Mouse (Mus musculus) ES-Bruce4 (cell line): Measurements from ENCODE around the gene Stk11ip. TPM values are rescaled to one million over a fixed set of nuclear protein-coding genes. Genes with fewer than 3 reads are reported as not detected.

Experiments
- H3K27ac ChIP-seq: 2 replicates; pipeline ENCODE4 v1.5.1; 2012; ENCODE audit warnings: low read length, inconsistent platforms; ENCODE audit not compliant: insufficient read depth
- H3K27me3 ChIP-seq: 2 replicates; pipeline ENCODE4 v1.6.1; 2012; ENCODE audit warnings: mild to moderate bottlenecking, low read length, inconsistent platforms; ENCODE audit not compliant: control insufficient read depth, poor library complexity, insufficient read depth, severe bottlenecking
- H3K36me3 ChIP-seq: 2 replicates; pipeline ENCODE4 v1.6.1; 2012; ENCODE audit warnings: inconsistent platforms, mild to moderate bottlenecking, low read length, moderate library complexity; ENCODE audit not compliant: control insufficient read depth, poor library complexity, insufficient read depth, severe bottlenecking
- H3K4me1 ChIP-seq: one replicate; pipeline ENCODE4 v1.8.1; 2011; ENCODE audit warnings: low read length; ENCODE audit not compliant: control insufficient read depth, insufficient read depth
- H3K4me3 ChIP-seq: 2 replicates; pipeline ENCODE4 v1.5.1; 2011; ENCODE audit warnings: low read depth, mild to moderate bottlenecking, low read length
- H3K9ac ChIP-seq: 2 replicates; pipeline ENCODE4 v1.6.1; 2012; ENCODE audit warnings: low read depth, mild to moderate bottlenecking, inconsistent platforms; ENCODE audit not compliant: poor library complexity, severe bottlenecking
- H3K9me3 ChIP-seq: replicated peaks from 2 replicates; pipeline ENCODE4 v1.6.1; 2012; ENCODE audit warnings: mild to moderate bottlenecking, low read length, inconsistent platforms; ENCODE audit not compliant: control insufficient read depth, poor library complexity, insufficient read depth, severe bottlenecking
- CTCF ChIP-seq: IDR thresholded peaks from one replicate; pipeline ENCODE4 v1.8.1; 2011; ENCODE audit warnings: low read depth, low read length
- EP300 ChIP-seq: IDR thresholded peaks from 2 replicates; pipeline ENCODE4 v1.6.1; 2011; ENCODE audit warnings: low read depth, low read length; ENCODE audit not compliant: insufficient read depth
- POLR2A ChIP-seq: IDR thresholded peaks from one replicate; pipeline ENCODE4 v1.8.1; 2011; ENCODE audit warnings: low read length; ENCODE audit not compliant: insufficient read depth
- polyA plus RNA-seq: library from polyadenylated mRNA; stranded (reverse); fragments of >200 nt; gene quantifications from 2 replicates; pipeline ENCODE4 v1.2.4, GENCODE M21; 2011; ENCODE audit warnings: low read depth; ENCODE audit not compliant: missing spikeins, insufficient read depth, insufficient read length

Stk11ip gene
- polyA plus RNA-seq, 1 experiment = 22.7 TPM

DNA sequence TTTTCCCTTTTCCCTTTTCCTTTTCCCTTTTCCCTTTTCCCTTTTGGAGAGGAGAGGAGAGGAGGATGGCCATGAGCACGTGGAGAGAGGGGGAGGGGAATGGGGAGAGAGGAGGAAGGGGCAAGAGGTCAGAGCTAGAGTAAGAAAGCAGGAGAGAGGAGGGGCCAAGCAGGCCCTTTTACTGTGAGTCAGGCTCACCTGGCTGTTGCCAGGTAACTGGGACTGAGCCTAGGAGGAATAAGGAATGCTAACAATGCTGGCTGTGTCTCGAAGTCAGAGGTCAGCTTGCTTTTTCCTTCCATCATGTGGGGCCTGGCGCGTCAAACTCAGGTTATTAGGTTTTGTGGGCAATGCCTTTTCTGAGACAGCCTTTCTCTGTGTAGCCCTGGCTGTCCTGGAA, 3.3 kb upstream of the Stk11ip start:
- Histone ChIP-seq H3K27ac (peak overlapping the region; percentile 79), H3K9me3 (no peaks in the 10 kb centered on the region), H3K36me3 (no peaks in the 10 kb centered on the region), H3K27me3 (no peaks in the 10 kb centered on the region), H3K4me3 (no peak overlapping the region), H3K4me1 (peaks cover 5% of the 10 kb centered on the region), H3K9ac (peak overlapping the region; percentile 41)
- TF ChIP-seq CTCF (no peak), EP300 (peak; percentile 70; the same call in 1 of the 2 replicates)

DNA sequence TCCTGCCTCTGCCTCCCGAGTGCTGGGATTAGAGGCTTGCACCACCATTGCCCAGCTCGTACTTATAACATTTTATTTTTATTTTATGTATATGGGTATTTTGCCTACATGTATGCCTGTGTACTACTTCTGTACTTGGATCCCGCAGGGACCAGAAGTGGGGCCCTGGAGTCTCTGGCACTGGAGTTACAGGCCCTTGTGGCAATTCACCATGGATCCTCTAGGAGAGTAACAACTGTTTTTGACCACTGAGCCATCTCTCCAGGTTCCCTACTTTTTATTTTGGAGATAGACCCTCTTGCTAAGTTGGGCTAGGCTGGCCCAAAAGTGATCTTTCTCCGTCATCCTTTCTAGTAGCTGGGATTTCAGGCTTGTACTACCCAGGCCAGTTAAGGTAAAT, 2.9 kb upstream of the Stk11ip start:
- TF ChIP-seq CTCF = no peak
- no peak for TF ChIP-seq EP300
- TF ChIP-seq POLR2A = no peak
- Histone ChIP-seq H3K27me3 (no peaks in the 10 kb centered on the region), H3K4me1 (peaks cover 5% of the 10 kb centered on the region), H3K9ac (peak overlapping the region; percentile 41), H3K9me3 (no peaks in the 10 kb centered on the region), H3K36me3 (no peaks in the 10 kb centered on the region), H3K4me3 (no peak overlapping the region), H3K27ac (peak overlapping the region; percentile 79)

DNA sequence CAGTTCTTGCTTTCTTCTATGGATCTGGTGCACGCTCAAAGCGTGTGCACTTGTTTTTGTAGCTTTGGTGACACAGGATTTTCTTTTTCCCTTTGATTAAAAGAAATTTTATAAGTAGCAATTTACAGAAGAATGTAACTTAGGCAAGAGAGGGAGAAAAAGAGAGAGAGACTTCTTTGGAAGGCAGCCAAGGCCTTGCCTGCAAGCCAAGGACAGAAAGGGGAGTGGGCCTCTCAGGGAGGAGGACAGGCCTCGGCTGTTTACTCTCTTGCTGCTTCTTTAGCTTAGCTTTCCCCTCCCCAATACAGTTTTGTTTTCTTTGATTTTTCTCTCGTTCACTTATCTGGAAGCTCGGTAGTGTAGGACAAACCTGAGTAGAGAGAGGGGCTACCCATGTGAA, 1.8 kb upstream of the Stk11ip start:
- no peaks in the 10 kb centered on the region for H3K27me3 ChIP-seq
- H3K4me1 ChIP-seq = peaks cover 5% of the 10 kb centered on the region
- H3K27ac ChIP-seq = peak overlapping the region; percentile 41; the same call in 1 of the 2 replicates
- no peak overlapping the region for H3K9ac ChIP-seq
- TF ChIP-seq EP300 = no peak
- TF ChIP-seq CTCF = no peak
- TF ChIP-seq POLR2A = no peak
- no peak overlapping the region for H3K4me3 ChIP-seq
- no peaks in the 10 kb centered on the region for H3K36me3 ChIP-seq
- no peaks in the 10 kb centered on the region for H3K9me3 ChIP-seq

DNA sequence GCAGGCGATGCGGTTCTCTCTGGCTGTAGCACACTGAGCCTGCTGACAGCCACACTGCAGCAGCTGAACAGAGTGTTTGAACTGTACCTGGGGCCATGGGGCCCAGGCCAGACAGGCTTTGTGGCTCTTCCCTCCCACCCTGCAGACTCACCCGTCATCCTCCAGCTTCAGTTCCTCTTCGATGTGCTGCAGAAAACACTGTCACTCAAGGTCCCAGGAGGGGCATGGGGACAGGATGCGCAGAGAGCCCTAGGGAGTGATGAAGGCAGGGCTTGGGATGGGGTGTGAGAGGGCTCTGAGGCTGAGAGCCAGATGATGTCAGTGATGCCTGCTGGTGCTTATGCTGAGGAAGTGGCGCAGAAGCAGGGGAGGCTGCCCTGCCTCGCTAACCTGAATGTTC, 3.4 kb downstream of the Stk11ip start:
- Histone ChIP-seq H3K9me3 (no peaks in the 10 kb centered on the region), H3K27me3 (no peaks in the 10 kb centered on the region), H3K4me1 (no peaks in the 10 kb centered on the region), H3K9ac (no peak overlapping the region), H3K27ac (no peak overlapping the region), H3K4me3 (no peak overlapping the region), H3K36me3 (no peaks in the 10 kb centered on the region)
- TF ChIP-seq CTCF = no peak
- TF ChIP-seq POLR2A = no peak
- no peak for TF ChIP-seq EP300

DNA sequence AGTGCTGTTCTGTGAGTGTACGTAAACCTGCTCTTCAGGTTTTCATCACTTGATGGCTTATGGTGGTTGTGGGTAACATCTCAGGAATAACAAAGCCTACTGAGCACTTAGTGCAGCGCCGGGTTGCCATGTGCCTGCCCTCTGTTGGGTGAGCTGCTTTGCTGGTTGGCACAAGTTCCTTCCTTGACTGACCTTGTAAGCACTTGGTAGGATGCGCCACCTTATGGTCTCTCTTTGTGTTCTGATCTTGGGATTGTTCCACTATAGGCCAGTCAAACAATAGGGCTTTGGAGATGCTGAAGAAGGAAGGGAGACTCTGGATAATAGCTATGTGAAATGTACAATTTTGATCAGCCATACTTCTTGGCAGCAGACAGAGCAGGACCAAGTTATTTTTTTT, 9.2 kb downstream of the Stk11ip start:
- TF ChIP-seq CTCF (no peak), POLR2A (no peak), EP300 (no peak)
- Histone ChIP-seq H3K9me3 (no peaks in the 10 kb centered on the region), H3K27me3 (no peaks in the 10 kb centered on the region), H3K36me3 (no peaks in the 10 kb centered on the region), H3K9ac (no peak overlapping the region), H3K4me1 (no peaks in the 10 kb centered on the region), H3K4me3 (no peak overlapping the region), H3K27ac (no peak overlapping the region)

DNA sequence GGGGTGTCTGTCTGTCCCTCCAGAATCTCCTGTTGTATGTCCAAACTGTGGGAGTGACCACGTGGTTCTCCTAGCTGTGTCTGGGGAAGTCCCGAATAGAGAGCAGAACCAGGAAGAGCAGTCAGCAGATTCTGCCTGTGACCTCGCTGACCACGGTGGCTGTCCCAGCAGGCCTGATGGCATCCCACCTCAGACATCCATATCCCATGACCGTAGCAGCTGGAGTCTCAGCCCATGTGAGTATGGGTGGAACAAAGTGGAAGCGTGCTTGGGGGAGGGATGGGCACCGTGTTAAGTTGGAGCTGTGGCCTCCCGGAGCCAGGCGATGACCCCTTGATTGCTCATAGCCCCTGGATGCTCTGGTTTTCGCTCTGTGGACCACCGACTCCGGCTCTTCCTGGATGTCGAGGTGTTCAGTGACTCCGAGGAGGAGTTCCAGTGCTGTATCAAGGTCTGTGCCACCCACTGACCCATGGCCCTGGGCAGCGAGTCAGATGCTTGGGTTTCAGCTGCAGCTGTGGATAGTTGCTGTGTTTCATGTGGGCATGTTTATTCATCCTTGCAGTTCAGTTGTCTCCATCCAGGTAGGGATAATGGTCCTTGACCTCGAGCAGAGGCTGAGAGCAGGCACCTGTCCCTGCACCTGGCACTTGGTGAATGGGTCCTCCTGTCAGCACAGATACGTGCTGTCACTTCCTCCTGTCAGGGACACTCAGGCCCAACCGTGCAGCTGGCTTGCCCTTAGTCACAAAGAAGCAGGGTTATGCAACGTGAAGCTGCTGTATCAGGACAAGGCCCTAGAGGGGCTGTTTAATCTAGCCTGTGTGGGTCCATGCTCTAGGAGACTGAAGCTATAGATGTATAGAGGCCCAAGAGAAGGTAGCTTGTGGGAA, 11.2 kb downstream of the Stk11ip start:
- no peaks in the 10 kb centered on the region for H3K36me3 ChIP-seq
- H3K27ac ChIP-seq = no peak overlapping the region
- TF ChIP-seq POLR2A (no peak), CTCF (no peak), EP300 (no peak)
- H3K9me3 ChIP-seq = no peaks in the 10 kb centered on the region
- no peak overlapping the region for H3K4me3 ChIP-seq
- no peaks in the 10 kb centered on the region for H3K4me1 ChIP-seq
- no peaks in the 10 kb centered on the region for H3K27me3 ChIP-seq
- no peak overlapping the region for H3K9ac ChIP-seq
